Mouse (Mus musculus): ENCODE measurements around the gene D11Wsu47e. TPM values are rescaled to one million over a fixed set of nuclear protein-coding genes. Genes with fewer than 3 reads are reported as not detected.
A peak's percentile ranks its signal among the peaks of the same experiment; 100 is the strongest.

D11Wsu47e gene
- polyA plus RNA-seq (2012; rRNA removed), result 13.6 TPM in 2 replicates

DNA sequence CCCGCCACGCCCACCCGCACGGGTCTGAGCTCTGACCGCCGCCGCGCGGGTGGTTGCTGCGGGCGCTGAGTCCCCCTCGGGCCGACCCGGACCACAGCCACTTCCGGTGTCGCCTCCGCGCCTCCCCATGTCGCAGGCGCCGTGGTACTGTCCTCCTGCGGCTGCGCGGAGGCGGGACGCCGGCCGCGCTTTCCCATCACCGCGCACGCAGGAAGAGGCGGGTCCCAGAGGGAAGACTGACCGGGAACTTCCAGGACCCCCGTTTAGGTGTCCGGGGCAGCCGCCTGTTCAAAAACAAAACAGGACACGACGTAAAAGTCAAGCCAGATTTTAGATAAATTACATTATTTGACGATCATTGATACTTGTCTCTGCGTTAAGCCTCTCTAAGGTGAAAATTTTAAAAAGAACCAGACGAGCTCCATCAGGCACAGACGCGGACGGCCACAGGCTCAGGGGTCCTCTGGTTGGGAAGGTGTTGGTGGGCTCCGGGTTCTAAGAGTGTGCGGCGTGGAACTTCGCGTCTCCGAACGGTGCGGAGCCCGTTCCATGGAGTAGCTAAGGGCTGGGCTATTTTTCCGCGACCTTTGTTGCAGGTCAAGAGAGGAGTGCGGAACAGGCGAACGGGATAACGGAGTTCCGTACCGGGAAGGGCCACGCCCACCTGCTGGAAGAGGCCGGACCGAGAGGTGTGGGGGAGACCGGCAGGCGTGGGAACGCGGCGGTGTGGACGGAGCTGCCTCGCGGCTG, at the start of gene D11Wsu47e, which contains the start of gene Fam104a:
TSS of gene D11Wsu47e (plus strand) at position 456 of the 750 bp plus-strand sequence.
TSS of gene Fam104a (minus strand) at position 199 of the 750 bp plus-strand sequence.
- Histone ChIP-seq H3K36me3 (ENCODE audit: control insufficient read depth, insufficient read depth, low read length) (peaks cover 7% of the 10 kb centered on the region; the same call in 1 of the 2 replicates), H3K4me1 (replicated peaks; ENCODE audit: control insufficient read depth, insufficient read depth, low read length) (peaks cover 5% of the 10 kb centered on the region), H3K27me3 (ENCODE audit: control insufficient read depth, insufficient read depth, low read length) (no peaks in the 10 kb centered on the region), H3K4me3 (ENCODE audit: control insufficient read depth, insufficient read depth, low read length) (peak within 1 kb of the TSS; percentile 90), H3K27ac (ENCODE audit: control insufficient read depth, insufficient read depth, low read length) (peak within 1 kb of the TSS; percentile 31)
- under 1% methylated on average over 73 of the region's 73 CpGs for WGBS
- 0 out of 2 replicates have a peak, but pooled peaks have one; percentile 9 for TF ChIP-seq CTCF (IDR thresholded peaks at IDR 0.05; ENCODE audit: borderline replicate concordance, control insufficient read depth, extremely low read depth, insufficient read depth, low read length, poor library complexity)
- TF ChIP-seq POLR2A (IDR thresholded peaks at IDR 0.05; ENCODE audit: control insufficient read depth, extremely low read depth, insufficient read depth, low read length, poor library complexity), result peak; percentile 59; the same call in 1 of the 2 replicates
- peak; percentile 95 for DNase-seq

- H3K27ac ChIP-seq (ENCODE audit: control insufficient read depth, insufficient read depth, low read length), result no peak overlapping the region
- DNase-seq, result no peak
- H3K36me3 ChIP-seq (ENCODE audit: control insufficient read depth, insufficient read depth, low read length), result no peaks in the 10 kb centered on the region
- H3K4me3 ChIP-seq (ENCODE audit: control insufficient read depth, insufficient read depth, low read length), result no peak overlapping the region
- WGBS, result 90% methylated on average over 10 of the region's 10 CpGs
- TF ChIP-seq POLR2A (IDR thresholded peaks at IDR 0.05; ENCODE audit: control insufficient read depth, extremely low read depth, insufficient read depth, low read length, poor library complexity) (no peak), CTCF (IDR thresholded peaks at IDR 0.05; ENCODE audit: borderline replicate concordance, control insufficient read depth, extremely low read depth, insufficient read depth, low read length, poor library complexity) (no peak)
- H3K27me3 ChIP-seq (ENCODE audit: control insufficient read depth, insufficient read depth, low read length), result no peaks in the 10 kb centered on the region
- H3K4me1 ChIP-seq (replicated peaks; ENCODE audit: control insufficient read depth, insufficient read depth, low read length), result no peaks in the 10 kb centered on the region
Measured at GRCm38 (mm10) chr11:113634699-113635121, 49.5 kb upstream of the D11Wsu47e start.

DNA sequence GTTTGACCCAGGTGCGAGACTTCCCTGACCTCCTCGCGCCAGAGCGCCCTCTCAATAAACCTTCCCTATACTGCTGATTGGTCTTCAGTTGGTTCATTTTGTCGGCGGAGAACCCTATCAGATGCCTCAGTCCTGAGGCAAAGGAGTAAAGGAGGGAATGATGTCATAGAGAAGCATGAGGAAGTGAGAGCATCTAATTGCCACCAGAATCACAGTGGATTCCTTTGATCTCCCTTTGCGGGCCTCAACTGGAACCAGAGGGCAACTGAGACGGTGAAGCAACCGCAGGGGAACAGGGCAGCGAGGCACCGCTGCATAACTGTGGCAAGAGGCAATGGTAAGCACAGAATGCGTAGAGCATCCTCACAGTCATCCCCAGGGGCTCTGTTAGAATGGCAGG, 45.5 kb upstream of the D11Wsu47e start:
- Histone ChIP-seq H3K27ac (ENCODE audit: control insufficient read depth, insufficient read depth, low read length) (no peak overlapping the region), H3K4me3 (ENCODE audit: control insufficient read depth, insufficient read depth, low read length) (no peak overlapping the region), H3K4me1 (replicated peaks; ENCODE audit: control insufficient read depth, insufficient read depth, low read length) (no peaks in the 10 kb centered on the region), H3K27me3 (ENCODE audit: control insufficient read depth, insufficient read depth, low read length) (no peaks in the 10 kb centered on the region), H3K36me3 (ENCODE audit: control insufficient read depth, insufficient read depth, low read length) (no peaks in the 10 kb centered on the region)
- no peak for DNase-seq
- WGBS, result 69% methylated on average over 12 of the region's 12 CpGs
- no peak for TF ChIP-seq POLR2A (IDR thresholded peaks at IDR 0.05; ENCODE audit: control insufficient read depth, extremely low read depth, insufficient read depth, low read length, poor library complexity)
- TF ChIP-seq CTCF (IDR thresholded peaks at IDR 0.05; ENCODE audit: borderline replicate concordance, control insufficient read depth, extremely low read depth, insufficient read depth, low read length, poor library complexity), result no peak

GRCm38 (mm10) chr11:113645181-113645580, 39.0 kb upstream of the D11Wsu47e start:
- no peak for DNase-seq
- Histone ChIP-seq H3K4me1 (replicated peaks; ENCODE audit: control insufficient read depth, insufficient read depth, low read length) (peaks cover 12% of the 10 kb centered on the region), H3K4me3 (ENCODE audit: control insufficient read depth, insufficient read depth, low read length) (no peak overlapping the region), H3K27ac (ENCODE audit: control insufficient read depth, insufficient read depth, low read length) (no peak overlapping the region), H3K36me3 (ENCODE audit: control insufficient read depth, insufficient read depth, low read length) (no peaks in the 10 kb centered on the region), H3K27me3 (ENCODE audit: control insufficient read depth, insufficient read depth, low read length) (no peaks in the 10 kb centered on the region)
- WGBS, result 96% methylated on average over 3 of the region's 3 CpGs
- TF ChIP-seq CTCF (IDR thresholded peaks at IDR 0.05; ENCODE audit: borderline replicate concordance, control insufficient read depth, extremely low read depth, insufficient read depth, low read length, poor library complexity), result no peak
- TF ChIP-seq POLR2A (IDR thresholded peaks at IDR 0.05; ENCODE audit: control insufficient read depth, extremely low read depth, insufficient read depth, low read length, poor library complexity), result no peak

DNA sequence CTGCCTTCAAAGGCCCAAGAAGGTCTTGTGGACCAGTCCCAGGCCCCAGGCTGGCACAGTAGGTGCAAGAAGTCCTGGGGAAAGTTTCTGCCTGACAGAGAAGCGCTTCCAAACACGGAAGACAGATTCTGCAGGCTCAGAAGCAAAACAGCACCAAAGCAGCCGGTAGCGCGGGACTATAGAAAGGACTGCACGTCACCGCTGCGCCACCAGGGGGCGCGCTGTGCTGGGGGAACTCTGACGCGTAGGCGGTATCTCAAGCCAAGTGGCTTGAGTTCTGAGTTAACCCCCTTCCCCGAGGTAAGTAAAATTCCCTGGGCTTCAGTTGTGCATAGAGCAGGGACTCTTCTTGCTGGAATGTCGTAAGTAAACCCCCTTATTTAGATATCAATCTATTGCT, 36.1 kb upstream of the D11Wsu47e start:
- Histone ChIP-seq H3K27me3 (ENCODE audit: control insufficient read depth, insufficient read depth, low read length) (no peaks in the 10 kb centered on the region), H3K36me3 (ENCODE audit: control insufficient read depth, insufficient read depth, low read length) (peaks cover 14% of the 10 kb centered on the region), H3K4me3 (ENCODE audit: control insufficient read depth, insufficient read depth, low read length) (no peak overlapping the region), H3K27ac (ENCODE audit: control insufficient read depth, insufficient read depth, low read length) (no peak overlapping the region), H3K4me1 (replicated peaks; ENCODE audit: control insufficient read depth, insufficient read depth, low read length) (peaks cover 14% of the 10 kb centered on the region)
- 4% methylated on average over 15 of the region's 15 CpGs for WGBS
- peak; percentile 87 for DNase-seq
- TF ChIP-seq POLR2A (IDR thresholded peaks at IDR 0.05; ENCODE audit: control insufficient read depth, extremely low read depth, insufficient read depth, low read length, poor library complexity) (no peak), CTCF (IDR thresholded peaks at IDR 0.05; ENCODE audit: borderline replicate concordance, control insufficient read depth, extremely low read depth, insufficient read depth, low read length, poor library complexity) (peak; percentile 99)

DNA sequence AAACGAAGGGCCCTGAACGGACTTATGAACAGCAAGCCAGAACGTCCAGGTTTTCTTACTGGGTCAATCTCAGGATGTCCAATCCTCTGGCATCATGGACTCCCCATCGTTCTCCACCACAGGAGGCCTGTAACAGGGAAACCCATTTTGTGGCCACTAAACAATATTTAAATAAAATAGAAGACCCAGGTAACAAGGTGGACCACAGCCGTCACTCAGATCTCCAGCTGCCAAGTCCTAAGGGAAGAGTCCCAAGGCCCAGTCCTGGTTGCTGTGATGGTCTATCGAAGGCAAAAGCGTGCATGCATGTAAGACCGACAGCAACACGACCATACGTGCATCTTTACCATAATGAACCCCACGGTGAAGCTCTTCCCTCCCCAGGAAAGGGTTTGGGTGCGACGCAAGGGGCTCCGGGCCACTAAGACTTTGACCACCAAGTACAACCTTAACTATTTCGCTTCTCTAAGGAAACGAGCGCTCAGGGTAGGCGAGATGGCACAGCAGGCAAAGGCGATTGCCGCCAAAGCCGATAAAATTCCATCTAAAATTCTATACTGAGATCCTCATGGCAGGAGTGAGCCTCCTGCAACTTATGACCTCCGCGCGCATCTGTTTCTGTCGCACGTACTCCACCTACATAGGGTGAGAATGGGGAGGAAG, 35.4 kb upstream of the D11Wsu47e start, which contains the start of gene Cog1:
TSS of gene Cog1 (plus strand) at position 480 of the 663 bp plus-strand sequence.
- TF ChIP-seq POLR2A (IDR thresholded peaks at IDR 0.05; ENCODE audit: control insufficient read depth, extremely low read depth, insufficient read depth, low read length, poor library complexity) (no peak), CTCF (IDR thresholded peaks at IDR 0.05; ENCODE audit: borderline replicate concordance, control insufficient read depth, extremely low read depth, insufficient read depth, low read length, poor library complexity) (no peak)

More for the DNA sequence above, 35.4 kb upstream of the D11Wsu47e start, which contains the start of gene Cog1:
- Histone ChIP-seq H3K36me3 (ENCODE audit: control insufficient read depth, insufficient read depth, low read length) (peaks cover 16% of the 10 kb centered on the region), H3K4me3 (ENCODE audit: control insufficient read depth, insufficient read depth, low read length) (peak within 1 kb of the TSS; percentile 82), H3K27me3 (ENCODE audit: control insufficient read depth, insufficient read depth, low read length) (no peaks in the 10 kb centered on the region), H3K27ac (ENCODE audit: control insufficient read depth, insufficient read depth, low read length) (peak within 1 kb of the TSS; percentile 28; the same call in 1 of the 2 replicates), H3K4me1 (replicated peaks; ENCODE audit: control insufficient read depth, insufficient read depth, low read length) (peaks cover 14% of the 10 kb centered on the region)
- WGBS, result 57% methylated on average over 26 of the region's 26 CpGs
- no peak for DNase-seq

Measured in thymus, adult 2 months (tissue).